Mouse (Mus musculus) brain, embryonic 18.5 days (tissue): Measurements from ENCODE around the gene Pnpla1.

Experiments
- DNase-seq: peaks from one replicate; pipeline ENCODE4 v3.0.0-alpha.2; 2012; ENCODE audit warnings: low read depth, low spot score

The Pnpla1 gene

DNA sequence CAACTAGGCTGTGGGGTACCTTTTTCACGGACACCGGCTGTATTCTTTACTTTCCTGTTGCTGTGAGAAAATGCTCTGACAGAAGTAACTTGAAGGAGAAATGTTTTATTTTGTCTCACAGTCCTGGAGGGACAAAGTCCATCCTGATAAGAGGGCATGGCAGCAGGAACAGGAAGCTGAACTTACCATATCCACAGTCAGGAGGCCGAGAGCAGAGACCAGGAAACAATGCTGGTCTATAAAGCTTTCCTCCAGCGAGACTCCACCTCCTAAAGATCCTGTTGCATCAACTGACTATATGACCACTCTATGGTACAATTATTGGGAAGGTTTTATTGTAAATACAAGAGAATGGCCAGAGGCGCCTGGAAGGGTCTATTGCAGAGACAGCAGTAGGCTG is 14.5 kb upstream of the Pnpla1 start:
- no peak for DNase-seq

DNA sequence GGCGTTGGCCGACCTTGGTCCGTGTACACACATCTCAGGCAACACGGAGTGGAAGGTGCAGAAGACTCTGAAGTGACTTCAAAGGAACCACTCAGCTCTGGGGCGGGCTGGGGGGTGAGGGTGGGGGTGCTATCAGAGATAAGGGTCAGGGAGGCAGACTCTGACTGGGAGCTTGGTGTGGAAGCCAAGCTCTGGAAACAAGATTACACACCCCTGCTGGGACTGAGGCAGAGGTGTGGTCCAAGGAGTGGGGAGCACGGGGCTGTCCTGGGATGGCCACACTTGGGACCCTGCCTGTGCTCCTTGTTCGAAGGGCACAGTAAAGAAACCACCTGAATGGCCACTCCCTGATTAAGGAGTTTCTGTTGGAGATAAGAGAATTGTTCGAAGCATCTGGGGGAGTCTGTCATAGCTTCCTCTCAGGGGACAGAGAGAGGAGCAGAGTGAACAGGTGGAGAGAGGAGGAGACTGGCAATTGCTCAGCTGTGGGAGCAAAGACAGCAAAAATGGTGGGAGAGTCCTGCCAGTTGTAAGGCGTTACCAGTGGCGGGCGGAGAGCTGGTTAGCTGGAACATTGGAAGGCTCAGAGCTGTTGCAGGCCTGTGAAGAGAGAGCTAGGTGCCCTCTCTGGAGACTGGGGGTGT is 11.1 kb upstream of the Pnpla1 start:
- no peak for DNase-seq

GRCm38 (mm10) chr17:28850511-28850910 is 7.7 kb upstream of the Pnpla1 start:
- DNase-seq = no peak

DNA sequence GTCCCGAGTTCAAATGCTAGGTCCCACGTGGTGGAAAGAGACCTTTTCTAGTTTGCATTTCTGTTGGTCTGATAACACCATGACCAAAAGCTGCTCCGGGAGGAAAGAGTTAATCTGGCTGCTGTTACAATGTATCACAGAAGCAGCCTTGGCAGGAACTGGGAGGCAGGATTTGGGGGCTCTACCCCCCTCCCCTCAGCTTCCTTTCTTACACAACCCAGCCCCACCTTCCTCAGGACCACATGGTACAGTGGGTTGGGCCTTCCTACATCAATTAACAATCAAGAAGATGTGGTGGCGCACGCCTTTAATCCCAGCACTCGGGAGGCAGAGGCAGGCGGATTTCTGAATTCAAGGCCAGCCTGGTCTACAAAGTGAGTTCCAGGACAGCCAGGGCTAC is 3.8 kb upstream of the Pnpla1 start:
- no peak for DNase-seq

GRCm38 (mm10) chr17:28855166-28855885 is 2.9 kb upstream of the Pnpla1 start:
- DNase-seq = no peak

DNA sequence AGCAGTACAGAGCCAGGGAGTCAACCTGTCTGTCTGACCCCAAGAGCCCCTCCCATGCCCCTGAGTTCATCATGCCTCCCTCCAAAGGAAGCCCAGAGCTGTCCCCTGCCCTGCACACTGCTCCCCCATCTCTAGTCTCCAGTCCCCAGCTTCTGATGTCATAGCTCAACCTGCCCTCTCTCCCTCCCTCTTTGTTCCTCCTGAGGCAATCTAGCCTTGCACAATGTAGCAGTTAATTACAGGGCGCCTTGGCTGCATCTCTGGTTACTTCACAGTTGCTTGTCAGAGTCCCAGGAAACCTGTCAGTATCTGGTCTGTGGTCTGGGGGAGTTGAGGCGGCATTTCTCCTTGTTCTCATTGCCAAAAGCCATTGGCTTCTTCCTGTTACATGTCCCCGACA is 2.2 kb upstream of the Pnpla1 start:
- DNase-seq = no peak

- no peak for DNase-seq
Measured at GRCm38 (mm10) chr17:28863926-28864325, 5.7 kb downstream of the Pnpla1 start.

DNA sequence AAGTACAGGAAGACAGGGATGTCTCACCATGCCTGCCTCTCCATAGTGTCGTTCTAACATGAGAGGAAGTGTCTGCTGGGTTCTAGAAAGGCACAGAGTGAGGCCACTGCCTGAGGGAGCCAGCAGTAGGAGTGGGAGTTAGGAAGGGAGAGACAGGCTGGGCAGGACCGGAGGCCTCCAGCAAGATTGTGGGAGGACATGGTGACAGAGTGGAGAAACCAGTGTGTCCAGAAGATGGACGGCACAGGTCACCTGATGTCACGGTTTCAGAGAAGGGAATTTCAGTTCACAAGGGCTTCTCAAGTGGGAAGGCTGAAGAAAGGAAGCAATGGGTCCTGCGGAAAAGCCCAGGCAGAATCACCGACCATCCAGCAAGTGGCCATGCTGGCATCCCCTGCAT is 6.3 kb downstream of the Pnpla1 start:
- DNase-seq = no peak

GRCm38 (mm10) chr17:28866921-28867320 is 8.7 kb downstream of the Pnpla1 start:
- DNase-seq = no peak

GRCm38 (mm10) chr17:28867381-28867780 is 9.2 kb downstream of the Pnpla1 start:
- no peak for DNase-seq

GRCm38 (mm10) chr17:28869412-28870110 is 11.3 kb downstream of the Pnpla1 start:
- peak; percentile 74 for DNase-seq

DNA sequence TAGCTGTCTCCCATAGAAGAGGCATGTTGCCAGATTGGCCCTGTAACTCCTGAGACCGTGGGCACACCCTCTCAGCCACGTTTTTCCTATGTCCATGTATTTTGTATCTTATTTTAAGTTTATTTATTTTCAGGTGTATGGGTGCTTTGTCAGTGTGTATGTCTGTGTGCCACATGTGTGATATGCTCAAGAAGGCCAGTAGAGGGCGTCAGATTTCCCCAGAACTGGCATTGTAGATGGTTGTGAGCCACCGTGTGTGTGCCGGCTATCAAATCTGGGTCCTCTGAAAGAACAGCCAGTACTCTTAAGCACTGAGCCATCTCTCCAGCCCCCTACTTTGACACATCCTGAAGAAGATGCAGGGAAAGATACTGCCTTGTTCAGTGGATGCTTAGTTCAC is 12.2 kb downstream of the Pnpla1 start:
- no peak for DNase-seq

GRCm38 (mm10) chr17:28871831-28872230 is 13.6 kb downstream of the Pnpla1 start:
- no peak for DNase-seq

DNA sequence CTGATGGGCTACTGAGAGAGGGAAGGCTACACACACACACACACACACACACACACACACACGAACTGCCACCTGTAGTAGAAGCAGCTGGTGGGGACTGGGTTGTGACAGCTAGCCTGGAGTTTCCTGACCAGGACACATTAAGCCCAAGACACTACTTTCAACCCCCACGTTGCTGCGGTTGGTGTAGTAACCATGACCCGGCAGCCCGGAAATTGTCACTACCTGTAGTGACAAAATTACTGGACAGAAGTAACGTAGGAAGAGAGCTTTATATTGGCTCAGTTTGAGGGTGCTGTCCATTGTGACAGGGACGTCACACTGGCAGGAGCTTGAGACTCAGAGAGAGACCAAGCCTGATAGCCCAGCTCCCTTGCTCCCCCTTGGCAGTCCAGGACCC is 14.1 kb downstream of the Pnpla1 start:
- DNase-seq = no peak

DNA sequence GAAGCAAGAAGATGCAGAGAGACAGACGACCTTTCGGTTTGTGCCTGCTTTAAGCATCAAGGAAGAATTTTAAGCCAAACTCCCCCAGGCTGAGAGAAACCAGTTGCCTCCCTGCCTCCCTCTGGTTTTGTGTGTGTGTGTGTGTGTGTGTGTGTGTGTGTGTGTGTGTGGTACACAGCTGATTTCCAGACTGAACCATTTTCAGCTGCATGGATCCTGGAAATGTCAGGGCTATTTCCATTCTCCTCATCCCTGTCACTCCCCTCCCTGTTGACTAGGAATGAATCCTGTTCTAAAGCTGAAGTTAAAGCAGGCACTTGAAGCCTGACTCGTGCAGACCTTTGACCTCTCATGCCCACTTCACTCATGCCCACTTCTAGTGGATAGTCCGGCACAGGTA is 16.0 kb downstream of the Pnpla1 start:
- DNase-seq = no peak

GRCm38 (mm10) chr17:28874825-28875224 is 16.6 kb downstream of the Pnpla1 start:
- DNase-seq = no peak

- no peak for DNase-seq
Measured at GRCm38 (mm10) chr17:28875316-28875715, 17.1 kb downstream of the Pnpla1 start.

GRCm38 (mm10) chr17:28876331-28876730 is 18.1 kb downstream of the Pnpla1 start:
- DNase-seq = no peak

DNA sequence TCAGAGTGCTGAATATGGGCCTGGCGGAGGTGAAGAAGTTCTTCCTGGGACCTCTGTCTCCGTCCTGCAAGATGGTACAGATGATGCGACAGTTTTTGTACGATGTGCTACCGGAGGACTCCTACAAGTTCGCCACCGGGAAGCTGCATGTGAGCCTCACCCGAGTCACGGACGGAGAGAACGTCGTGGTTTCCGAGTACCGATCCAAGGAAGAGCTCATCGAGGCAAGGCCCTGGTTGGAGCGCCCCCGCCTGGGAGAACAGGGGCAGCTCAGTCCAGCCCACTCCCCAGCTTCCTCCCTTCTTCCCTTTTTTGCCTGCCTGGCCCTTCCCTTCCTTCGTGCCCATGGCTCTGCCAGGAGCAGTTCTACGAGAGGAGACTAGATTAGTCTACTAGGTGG is 18.6 kb downstream of the Pnpla1 start:
- no peak for DNase-seq

- DNase-seq = peak; percentile 34
Measured at GRCm38 (mm10) chr17:28879931-28880391, 21.8 kb downstream of the Pnpla1 start.

GRCm38 (mm10) chr17:28882316-28882715 is 24.1 kb downstream of the Pnpla1 start:
- no peak for DNase-seq

- no peak for DNase-seq
Measured at GRCm38 (mm10) chr17:28882810-28883209, 24.6 kb downstream of the Pnpla1 start.
